Mouse (Mus musculus) fibroblast of lung, adult 2 months (primary cell): Measurements from ENCODE around the gene Gm10037.
"Not testable (repeated sequence)": the region's sequence is repeated elsewhere in the genome, so short reads cannot be mapped to it uniquely, and the experiment has no call there.

Experiments used
- DNase-seq: peaks from one replicate; pipeline ENCODE4 v3.0.0-alpha.2; 2011; ENCODE audit warnings: low read depth

Gene Gm10037

GRCm38 (mm10) chr13:67830911-67831336, at the start of gene Gm10037:
Gm10037 (plus strand) TSS chr13:67831106.
- no peak for DNase-seq

- no peak for DNase-seq
Measured at GRCm38 (mm10) chr13:67791921-67792455, 38.9 kb upstream of the Gm10037 start.

GRCm38 (mm10) chr13:67798618-67799017, 32.3 kb upstream of the Gm10037 start:
- DNase-seq = no peak

DNA sequence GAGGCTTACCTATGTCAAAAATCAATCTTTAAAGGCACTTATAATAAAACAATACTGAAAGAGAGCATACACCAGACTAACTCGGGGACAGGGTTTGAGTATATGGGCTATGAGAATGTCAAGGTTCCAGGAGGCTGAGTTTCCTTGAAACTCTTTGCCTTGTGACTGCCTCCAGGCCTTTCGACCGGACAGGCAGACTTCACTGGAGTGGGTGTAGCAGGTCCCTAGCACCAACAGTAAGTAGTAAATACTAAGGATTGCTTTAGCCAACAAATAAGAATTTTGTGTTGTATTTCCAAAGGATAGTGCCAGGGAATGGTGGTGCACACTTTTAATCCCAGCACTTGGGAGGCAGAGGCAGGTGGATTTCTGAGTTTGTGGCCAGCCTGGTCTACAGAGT, 31.8 kb upstream of the Gm10037 start:
- DNase-seq = not testable (repeated sequence)

GRCm38 (mm10) chr13:67811651-67812210, 19.2 kb upstream of the Gm10037 start:
- DNase-seq = no peak

GRCm38 (mm10) chr13:67812961-67813709, 17.8 kb upstream of the Gm10037 start:
- no peak for DNase-seq

DNA sequence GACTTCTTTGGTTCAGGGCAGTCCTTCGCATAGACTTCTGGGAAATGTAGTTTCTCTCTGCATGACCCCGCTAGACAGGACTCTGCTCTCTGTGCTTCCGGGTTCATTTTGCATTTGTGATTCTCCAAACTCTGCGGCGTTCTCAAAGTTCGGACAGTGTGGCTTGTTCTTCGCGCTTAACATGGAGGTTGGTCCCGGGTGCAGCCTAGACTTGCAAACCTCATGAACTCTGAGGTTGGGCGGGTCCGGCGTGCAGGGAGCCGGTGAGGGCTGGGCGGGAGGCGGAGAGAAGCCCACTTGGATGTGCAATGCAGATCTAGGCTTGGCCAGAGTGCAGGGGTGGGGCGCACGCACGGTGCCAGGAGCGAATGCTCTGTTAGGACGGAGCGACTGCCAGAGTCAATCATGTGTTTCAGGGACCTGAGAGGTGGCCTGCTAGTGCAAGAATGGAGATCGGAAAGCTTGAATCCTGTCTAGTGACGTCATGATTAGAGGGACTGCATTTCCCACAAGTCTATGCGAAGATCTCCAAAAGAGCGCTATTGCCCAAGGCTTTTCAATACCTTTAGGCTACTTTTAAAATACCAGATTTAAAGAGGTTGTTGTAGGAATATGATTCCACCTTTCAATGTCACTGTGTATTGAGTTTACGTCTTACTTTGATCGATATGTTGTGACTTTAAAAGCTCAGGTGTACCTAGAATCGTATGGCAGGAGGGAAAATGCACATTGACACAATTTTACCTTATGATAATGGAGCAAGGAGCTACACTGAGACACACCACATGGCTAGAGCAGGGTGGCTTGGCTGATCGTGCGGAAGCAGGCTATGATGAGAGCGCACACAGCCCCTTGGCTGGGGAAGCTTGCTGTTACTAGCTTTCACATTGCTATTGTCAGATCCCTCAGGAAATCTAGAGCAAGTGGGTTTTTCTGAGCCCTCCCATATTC, 16.9 kb upstream of the Gm10037 start, which contains the start of gene Zfp273:
Gene Zfp273 (plus strand): TSS at position 31 of the 951 bp plus-strand sequence.
- DNase-seq = peak; percentile 64

DNA sequence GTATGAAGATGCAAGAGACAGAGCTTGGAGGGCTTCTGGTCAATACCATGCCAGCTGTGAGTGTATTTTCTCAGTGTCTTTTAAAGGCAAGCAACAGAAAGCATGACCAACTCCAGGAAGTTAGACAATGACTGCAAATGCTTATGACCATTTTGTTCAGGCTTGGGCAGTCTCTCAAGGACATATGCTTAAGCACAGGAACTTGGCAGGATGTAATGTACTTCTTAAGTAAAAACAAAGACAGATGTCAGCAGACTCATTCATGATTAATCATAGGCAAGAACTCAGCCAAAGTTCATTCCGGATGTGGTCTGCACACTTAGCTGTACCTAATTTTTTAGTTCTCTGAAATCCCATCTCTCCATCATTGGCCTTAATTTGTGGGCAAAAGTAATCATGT, 12.3 kb upstream of the Gm10037 start:
- DNase-seq = no peak

- not testable (repeated sequence) for DNase-seq
Measured at GRCm38 (mm10) chr13:67833137-67833536, 2.2 kb downstream of the Gm10037 start.

- no peak for DNase-seq
Measured at GRCm38 (mm10) chr13:67843775-67844118, 12.8 kb downstream of the Gm10037 start.

GRCm38 (mm10) chr13:67844119-67844852, 13.4 kb downstream of the Gm10037 start:
- DNase-seq = peak; percentile 25

DNA sequence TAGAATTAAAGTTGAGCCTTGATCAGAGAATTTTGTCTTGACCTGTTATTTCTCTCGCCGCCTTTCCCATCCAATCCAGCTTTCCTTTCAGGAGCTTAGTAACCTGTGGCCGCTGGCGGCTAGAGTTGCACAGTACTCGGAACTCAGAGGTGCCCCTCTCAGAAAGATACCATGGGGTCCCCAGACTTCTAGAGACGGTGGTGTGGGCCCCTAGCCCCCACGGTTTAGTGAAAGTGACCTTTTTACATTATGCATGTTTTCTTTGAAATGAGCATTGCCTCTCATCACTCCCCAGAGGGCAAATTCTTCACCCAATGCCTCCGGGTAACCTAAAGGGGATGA, 13.9 kb downstream of the Gm10037 start:
- DNase-seq = no peak

- no peak for DNase-seq
Measured at GRCm38 (mm10) chr13:67850361-67850760, 19.5 kb downstream of the Gm10037 start.

GRCm38 (mm10) chr13:67853130-67853529, 22.2 kb downstream of the Gm10037 start:
- DNase-seq = no peak

DNA sequence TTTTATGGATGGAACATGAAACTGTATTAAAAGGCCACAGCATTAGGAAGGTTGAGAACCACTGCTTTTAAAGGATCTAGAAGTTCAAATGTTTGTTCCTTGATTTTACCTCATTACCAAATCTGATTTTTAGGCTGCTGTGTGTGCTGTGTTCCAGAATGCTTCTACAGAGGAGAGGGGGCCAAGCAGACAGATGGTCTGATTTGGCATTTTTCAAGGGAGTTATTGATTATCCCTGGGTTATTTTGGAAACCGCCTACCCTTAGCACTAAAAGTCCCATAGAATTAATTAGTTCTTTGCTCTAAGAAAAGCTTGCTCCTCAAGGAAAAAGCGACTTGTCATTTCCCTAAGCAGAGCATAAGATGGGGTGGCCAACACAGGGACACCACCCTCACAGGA, 23.1 kb downstream of the Gm10037 start:
- DNase-seq = no peak

DNA sequence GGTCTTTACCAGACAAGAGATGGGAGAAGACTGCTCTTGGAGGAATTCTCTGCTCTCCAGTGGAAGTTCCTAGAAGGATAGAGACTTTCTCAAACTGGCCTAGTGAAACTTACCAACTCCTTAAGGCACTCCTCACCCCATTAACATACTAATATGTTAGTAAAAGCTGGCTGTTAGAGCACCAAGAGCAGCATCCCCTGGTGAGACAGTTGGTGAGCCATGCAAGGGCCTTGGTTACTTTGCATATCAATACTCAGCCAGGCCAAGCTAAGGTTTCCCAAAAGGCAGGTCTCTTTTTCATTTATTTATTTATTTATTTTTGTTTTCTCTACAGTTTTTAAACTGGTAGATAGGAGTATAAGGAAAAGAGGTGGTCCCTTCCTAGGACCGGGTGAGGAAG, 26.4 kb downstream of the Gm10037 start:
- no peak for DNase-seq

DNA sequence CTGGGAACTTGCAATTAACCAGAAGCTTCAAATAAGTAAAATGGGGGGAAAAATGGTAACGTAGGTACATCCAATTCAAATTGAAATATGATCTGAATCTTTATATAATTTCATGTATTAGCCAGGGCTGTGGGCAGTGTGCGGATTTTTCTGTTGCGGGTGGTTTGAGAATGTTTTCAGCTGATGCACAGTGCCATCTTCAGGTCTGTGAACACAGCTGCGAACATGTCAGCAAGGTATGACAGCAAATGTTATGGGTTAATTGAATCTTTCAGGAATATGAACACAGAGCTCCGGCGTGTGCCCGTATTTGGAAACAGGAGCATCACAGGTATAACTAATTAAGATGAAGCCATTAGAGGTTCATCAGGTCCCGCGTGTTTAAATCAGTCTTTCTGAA, 31.6 kb downstream of the Gm10037 start:
- no peak for DNase-seq

DNA sequence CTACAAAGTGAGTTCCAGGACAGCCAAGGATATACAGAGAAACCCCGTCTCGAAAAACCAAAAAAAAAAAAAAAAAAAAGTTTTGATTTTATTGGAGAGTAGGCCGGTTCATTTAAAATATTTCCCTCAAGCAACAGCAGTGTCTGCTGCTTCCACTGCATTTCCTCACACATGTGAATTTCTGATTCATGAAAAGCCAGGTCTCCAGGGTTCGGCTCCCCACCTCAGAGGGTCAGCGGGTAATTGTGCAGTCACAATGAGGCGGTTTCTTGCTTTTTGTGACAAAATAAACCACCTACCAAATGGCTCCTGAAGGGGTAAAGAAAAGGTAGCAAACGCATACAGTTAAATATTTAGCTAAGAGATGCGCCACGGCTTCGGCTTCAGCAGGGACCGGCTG, 32.1 kb downstream of the Gm10037 start, which contains the start of gene BC048507:
Gene BC048507 (plus strand): TSS at position 301 of the 400 bp plus-strand sequence.
- DNase-seq = no peak

- DNase-seq = no peak
Measured at GRCm38 (mm10) chr13:67864764-67865350, 34.0 kb downstream of the Gm10037 start.

DNA sequence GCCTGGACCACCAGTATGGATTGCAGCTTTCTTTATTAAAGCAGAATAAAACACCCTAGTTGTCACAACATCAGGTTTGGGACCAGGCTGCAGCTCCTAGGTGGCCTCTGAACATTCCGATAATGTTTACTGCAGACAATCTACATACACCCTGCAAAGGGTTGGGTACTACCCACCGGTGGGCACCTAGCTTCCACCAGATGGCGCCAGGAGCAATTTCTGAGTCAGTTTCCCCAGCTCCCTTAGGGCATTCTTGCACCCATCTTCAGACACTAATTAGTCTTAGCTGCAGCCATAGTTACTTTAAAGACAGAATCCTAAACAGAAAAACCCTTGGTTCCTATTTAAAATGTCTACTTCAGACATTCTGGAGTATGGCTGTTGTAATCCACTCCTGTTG, 37.0 kb downstream of the Gm10037 start:
- no peak for DNase-seq

DNA sequence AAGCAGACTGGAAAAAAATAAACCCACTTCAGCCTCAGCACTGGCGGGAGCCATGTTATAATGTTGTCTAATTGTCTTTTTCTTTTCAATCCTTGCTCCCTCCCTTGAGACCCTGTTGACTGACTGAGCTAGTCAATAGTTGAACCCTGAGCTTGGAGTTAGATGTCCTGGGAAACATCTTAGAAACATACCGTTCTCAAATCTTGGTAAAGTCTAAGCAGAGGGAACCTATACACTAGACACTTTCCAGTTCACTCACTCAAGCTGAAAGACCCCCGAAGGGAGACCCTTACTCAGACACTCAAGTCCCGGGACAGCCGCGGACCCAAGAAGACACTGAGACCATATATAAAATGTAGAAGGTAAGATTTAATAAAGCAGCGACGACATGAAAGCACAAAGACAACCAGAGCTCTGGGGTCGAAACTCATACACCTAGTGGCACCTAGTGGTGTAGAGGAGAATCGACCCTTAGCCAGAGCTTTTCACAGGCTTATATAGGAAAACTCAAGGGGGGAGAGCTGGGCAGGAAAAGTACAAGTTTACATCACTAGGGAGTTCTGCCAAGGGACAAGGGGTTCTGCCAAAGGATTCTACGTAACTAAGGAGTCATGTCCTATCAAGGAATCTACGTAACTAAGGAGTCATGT, 45.3 kb downstream of the Gm10037 start:
- not testable (repeated sequence) for DNase-seq
